Mouse (Mus musculus) kidney, adult 8-10 months (tissue): ENCODE results near the gene Bfsp1.

Source experiments
- DNase-seq, 2 experiments: peaks; one replicate each; pipeline ENCODE4 v3.0.0; 2022

The Bfsp1 gene

GRCm38 (mm10) chr2:143853447-143853846 is 9.5 kb downstream of the Bfsp1 start:
- DNase-seq, result no peak

GRCm38 (mm10) chr2:143852295-143853275 is 10.4 kb downstream of the Bfsp1 start:
- no peak for DNase-seq

- no peak for DNase-seq
Measured at GRCm38 (mm10) chr2:143851354-143852221, 11.4 kb downstream of the Bfsp1 start.

DNA sequence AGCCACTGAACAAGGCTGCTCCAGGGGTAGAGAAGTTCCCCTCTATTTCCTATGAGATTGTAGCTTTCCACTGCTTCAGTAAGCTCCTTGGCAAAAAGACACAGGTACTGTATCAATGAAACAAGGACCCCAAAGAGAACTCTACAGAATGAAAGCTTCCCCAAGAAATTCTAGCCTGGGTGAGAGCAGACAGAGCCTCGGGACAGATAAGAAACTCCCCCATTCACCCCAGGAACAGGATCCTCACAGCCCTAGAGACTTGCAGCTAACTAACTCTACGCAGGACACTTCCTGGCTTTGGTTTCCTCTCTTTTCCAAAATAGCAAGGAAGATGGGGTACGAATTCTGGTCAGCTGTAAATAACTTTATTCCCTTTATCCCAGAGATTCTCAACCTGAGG is 15.7 kb downstream of the Bfsp1 start:
- no peak for DNase-seq

DNA sequence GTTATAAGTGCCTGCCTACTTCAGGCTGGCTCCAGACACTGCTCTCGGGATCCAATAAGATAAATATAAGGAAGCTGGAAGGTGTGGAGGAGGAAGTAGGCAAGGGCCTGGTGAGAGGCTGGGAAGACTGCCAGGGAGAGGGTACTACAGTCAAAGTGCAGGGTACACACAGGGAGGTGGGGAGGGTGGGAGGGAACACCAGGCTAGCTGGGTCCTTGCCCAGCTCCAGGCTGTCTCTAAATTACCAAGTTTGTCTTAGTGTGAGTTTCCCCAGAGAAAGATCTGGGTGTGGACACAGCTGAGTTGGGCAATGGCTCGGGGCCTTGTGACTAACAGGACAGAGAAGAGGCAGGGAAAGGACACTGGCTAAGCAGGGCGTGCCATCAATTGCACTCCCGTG is 16.2 kb downstream of the Bfsp1 start:
- peak; percentile 64 to 73 for DNase-seq

GRCm38 (mm10) chr2:143844779-143845178 is 18.2 kb downstream of the Bfsp1 start:
- no peak for DNase-seq

DNA sequence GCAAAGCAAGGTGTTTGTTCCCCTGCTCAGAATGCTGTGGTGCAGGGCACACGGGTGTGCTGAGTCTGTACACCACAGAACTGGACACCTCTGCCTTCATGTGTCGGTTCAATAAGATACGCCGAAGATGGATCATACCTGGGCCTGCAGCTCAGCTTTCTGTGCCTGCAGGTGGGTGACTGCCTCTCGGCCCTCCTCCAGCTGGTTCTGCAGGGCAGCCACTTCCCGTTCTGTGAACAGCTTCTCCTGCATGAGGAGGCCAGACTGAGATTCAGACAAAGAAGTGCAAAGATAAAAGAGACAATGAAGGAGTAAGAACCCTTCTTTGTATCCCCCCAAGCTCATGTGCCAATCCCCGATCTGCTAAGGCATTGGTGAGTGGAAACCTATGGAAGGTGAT is 21.4 kb downstream of the Bfsp1 start:
- DNase-seq, result no peak

DNA sequence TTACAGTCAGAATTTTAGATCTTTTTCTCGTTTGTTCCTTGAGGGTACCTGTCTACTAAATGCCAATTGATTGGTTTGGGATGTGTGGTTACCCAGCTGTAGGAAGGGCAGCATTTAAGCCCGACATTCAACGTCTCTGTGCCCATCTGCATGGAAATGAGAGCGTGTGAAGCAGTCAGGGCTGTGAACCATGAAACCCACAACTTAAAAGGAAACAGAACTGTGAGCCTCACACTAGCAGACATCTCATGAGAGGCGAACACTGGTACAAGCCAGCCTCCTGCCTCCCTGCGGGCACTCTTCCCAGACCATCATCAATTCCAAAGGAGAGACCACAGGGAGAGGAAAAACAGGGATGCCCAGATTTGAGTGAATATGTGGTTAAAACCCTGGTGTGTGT is 22.1 kb downstream of the Bfsp1 start:
- no peak for DNase-seq

- DNase-seq, result no peak
Measured at GRCm38 (mm10) chr2:143839458-143839857, 23.5 kb downstream of the Bfsp1 start.

DNA sequence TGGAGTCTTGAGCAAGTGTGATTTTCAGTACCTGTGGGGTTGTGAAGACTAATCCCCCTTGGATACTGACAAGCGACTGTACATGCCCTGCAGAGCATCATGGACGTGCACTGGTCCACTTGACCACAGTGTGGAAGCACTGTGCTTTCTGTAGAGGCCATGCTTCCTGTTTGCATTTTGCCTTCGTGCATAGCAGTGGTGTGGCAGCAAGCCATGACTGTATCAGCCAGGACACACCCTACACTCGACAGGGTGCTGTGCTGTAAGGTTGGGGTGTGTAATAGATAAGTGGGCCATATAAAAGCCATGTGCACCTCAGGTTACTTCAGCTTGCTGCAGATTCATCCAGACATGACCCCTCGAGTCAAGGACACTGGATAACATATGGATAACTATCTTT is 24.3 kb downstream of the Bfsp1 start:
- DNase-seq, result no peak

DNA sequence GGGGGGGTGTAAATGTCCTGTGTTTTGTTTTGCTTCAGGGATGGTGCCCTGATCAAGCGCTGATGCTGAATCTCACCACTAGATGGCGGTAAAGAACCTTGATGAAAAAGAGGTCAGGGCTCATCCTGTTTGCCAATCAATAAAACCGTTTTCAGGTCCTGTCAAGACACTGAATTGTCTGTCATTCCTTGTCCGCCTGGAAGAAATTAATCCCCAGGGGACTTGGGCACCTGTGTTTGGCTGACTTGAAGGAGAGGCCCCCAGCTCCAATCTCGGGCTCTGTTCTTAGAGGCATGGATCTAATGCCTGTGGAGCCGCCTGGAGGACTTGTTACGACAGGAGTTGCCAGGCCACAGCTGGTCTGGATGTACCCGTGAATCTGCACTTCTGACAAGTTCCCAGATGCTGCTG is 25.7 kb downstream of the Bfsp1 start:
- peak; percentile 48 to 80 for DNase-seq

DNA sequence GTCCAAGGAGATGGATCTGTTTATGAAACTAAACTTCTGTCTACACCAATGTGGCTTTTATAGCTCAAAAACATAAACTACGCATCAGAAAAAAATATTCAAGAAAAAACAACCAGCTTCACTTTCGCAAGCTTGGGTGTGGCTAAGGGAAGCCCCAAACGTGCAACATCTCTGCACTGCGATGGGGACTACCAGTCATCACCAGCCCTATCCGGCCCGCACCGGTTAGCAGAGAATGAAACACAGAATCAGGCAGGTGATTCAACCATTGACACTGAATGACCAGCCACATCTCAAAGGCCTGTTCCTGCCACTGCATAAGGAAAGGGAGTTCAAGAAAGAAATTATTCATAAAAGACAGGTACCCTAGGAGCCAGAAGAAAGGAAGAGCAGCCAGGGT is 27.2 kb downstream of the Bfsp1 start:
- no peak for DNase-seq

DNA sequence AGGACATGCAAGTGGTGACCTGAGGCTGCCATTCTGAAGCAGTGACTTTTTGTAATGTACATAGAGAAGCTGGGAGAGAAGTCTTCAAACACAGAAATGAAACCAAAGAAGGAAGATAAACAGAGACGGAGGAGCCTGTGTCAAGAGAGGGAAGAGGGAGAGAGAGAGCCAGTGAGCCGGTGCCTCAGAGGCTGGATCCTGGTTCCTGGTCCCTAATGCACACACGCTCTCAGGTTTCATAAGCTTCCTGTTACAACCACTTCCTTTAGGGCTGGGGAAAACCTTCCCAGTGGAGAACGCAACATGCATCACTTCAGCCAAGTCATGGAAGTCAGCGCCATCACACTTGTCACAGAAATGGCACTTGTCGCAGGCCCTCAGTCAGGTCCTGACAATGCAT is 28.9 kb downstream of the Bfsp1 start:
- DNase-seq, result no peak

DNA sequence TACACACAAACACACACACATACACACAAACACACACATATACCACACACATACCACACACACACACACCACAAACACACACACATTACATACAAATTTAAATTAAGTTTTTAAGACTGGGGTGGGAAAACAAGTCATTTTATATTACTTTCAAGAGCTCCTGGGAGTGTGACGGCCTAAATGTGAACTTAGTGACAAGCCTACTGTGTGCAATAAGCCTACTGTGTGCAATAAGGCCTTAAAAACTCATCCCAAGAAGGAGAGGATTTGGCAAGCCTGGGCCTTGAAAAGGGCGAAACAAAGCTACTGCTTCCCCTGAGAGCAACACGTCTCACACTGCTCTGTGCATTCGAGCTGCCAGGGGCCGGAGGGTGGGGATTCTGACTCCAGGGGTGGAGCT is 30.3 kb downstream of the Bfsp1 start:
- no peak for DNase-seq

DNA sequence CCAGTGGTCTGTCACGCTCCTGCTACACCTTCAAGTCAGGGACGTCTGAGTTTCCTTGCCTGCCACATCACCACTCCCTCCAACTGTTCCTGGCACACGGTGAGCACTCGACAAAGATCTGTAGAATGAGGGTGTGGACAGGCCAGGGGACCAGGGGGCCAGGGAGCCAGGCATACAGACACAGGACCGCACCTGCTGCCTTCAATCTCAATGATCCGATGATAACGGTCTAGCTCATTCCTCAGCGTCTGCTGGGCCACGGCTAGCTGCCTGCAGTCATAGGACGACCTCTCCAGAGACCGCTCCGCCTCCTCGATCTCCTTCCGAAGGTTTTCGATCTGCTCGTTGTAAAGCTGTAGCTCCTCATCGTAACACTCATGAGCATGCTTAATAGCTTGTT is 31.3 kb downstream of the Bfsp1 start:
- DNase-seq, result no peak

DNA sequence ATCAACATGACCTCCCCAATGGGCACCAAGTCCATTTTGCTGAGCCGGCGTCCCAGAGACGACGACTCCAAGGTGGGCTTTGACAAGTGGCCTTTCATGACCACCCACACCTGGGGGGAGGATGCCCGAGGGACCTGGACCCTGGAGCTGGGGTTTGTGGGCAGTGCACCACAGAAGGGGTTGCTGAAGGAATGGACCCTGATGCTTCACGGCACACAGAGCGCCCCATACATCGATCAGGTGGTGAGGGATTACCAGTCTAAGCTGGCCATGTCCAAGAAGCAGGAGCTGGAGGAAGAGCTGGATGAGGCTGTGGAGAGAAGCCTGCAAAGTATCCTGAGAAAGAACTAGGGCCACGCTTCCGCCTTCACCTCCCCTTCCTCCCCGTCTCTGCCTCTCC is 49.5 kb downstream of the Bfsp1 start:
- DNase-seq, result no peak

- DNase-seq, result no peak
Measured at GRCm38 (mm10) chr2:143812262-143812661, 50.7 kb downstream of the Bfsp1 start.

- DNase-seq, result no peak
Measured at GRCm38 (mm10) chr2:143808789-143809188, 54.2 kb downstream of the Bfsp1 start.

DNA sequence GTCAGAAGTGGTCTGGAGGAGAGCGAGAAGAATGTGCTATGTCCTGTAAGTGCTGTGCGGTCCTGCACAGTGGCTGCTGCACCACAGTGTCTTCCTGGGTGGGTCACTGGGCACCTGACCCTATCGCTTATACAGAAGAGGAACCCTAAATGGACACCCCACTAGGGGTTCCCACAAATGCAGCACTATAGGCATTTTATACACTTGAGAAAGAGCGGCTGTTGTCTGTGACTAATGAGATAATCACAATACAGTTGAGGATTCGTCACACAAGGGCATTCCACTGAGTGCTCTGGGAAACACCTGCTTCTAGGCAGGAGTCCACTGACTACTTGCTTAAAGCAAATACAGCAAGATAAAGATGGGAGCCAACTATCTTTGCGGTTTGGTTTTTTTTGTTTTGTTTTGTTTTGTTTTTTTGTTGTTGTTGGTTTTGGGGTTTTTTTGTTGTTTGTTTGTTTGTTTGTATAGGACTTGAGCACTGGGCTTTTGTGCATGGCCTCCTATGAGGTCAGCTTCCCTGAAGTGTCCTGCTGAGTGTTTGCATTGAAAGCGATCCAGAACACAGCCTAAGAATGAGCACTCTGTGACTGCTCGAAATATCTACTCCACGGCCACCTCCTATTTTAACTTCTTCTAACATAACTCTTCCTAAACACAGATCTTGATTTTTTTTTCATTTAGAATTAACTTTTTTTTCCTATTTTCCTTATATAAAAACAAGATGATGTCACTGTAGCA is 55.9 kb downstream of the Bfsp1 start:
- no peak for DNase-seq

- peak; percentile 12 to 39 for DNase-seq
Measured at GRCm38 (mm10) chr2:143806140-143806923, 56.6 kb downstream of the Bfsp1 start.

DNA sequence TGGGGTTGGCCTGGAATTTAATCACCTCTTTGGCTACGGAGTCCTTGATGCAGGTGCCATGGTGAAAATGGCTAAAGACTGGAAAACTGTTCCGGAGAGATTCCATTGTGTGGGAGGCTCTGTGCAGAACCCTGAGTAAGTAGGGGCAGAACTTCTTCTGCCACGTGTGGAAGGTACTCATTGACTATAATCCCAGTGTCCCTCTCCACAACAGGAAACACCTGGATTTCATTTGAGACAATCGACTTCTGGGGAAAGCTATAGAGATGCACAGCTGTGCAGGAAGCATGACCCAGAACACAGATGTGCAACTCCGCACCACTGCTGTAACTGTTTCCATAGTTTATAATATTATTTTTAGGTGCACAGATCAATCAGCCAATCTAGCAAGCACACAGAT is 61.9 kb downstream of the Bfsp1 start:
- DNase-seq, result no peak

GRCm38 (mm10) chr2:143796335-143797013 is 66.5 kb downstream of the Bfsp1 start:
- no peak for DNase-seq
